Mouse (Mus musculus) liver, adult 2 months (tissue): ENCODE data around the gene Sema3a. TPM values are rescaled to one million over a fixed set of nuclear protein-coding genes. Genes with fewer than 3 reads are reported as not detected.

Source experiments
- DNase-seq: peaks from one replicate; pipeline ENCODE4 v3.0.0-alpha.2; 2011; ENCODE audit warnings: low read depth, low spot score; ENCODE audit errors: extremely low read depth
- H3K27ac ChIP-seq: fragments of 200-500 bp; replicated peaks from 2 replicates; pipeline ENCODE4 v1.5.1; 2012; ENCODE audit warnings: low read depth, mild to moderate bottlenecking, control low read depth, inconsistent platforms, low read length; ENCODE audit not compliant: insufficient read depth
- H3K27me3 ChIP-seq: fragments of 200-500 bp; 2 replicates; pipeline ENCODE4 v1.6.1; 2012; ENCODE audit warnings: mild to moderate bottlenecking, moderate library complexity, low read length, inconsistent platforms; ENCODE audit not compliant: control insufficient read depth, insufficient read depth
- H3K36me3 ChIP-seq: fragments of 200-500 bp; 2 replicates; pipeline ENCODE4 v1.6.1; 2012; ENCODE audit warnings: low read length, inconsistent platforms; ENCODE audit not compliant: control insufficient read depth, insufficient read depth
- H3K4me1 ChIP-seq: fragments of 200-500 bp; 2 replicates; pipeline ENCODE4 v1.6.1; 2011; ENCODE audit warnings: low read length; ENCODE audit not compliant: control insufficient read depth, insufficient read depth
- H3K4me3 ChIP-seq: fragments of 200-500 bp; 2 replicates; pipeline ENCODE4 v1.5.1; 2011; ENCODE audit warnings: low read depth, mild to moderate bottlenecking, control low read depth, low read length, moderate library complexity; ENCODE audit not compliant: insufficient read depth
- H3K79me2 ChIP-seq: fragments of 200-500 bp; 2 replicates; pipeline ENCODE4 v1.6.1; 2012; ENCODE audit warnings: inconsistent platforms, mild to moderate bottlenecking, low read length, moderate library complexity; ENCODE audit not compliant: control insufficient read depth, insufficient read depth
- H3K9ac ChIP-seq: fragments of 200-500 bp; 2 replicates; pipeline ENCODE4 v1.6.1; 2012; ENCODE audit warnings: low read depth, mild to moderate bottlenecking, control low read depth, inconsistent platforms, low read length
- CTCF ChIP-seq: fragments of 200-500 bp; IDR thresholded peaks from 2 replicates; pipeline ENCODE4 v1.5.1; 2011; ENCODE audit warnings: low read depth, low read length, control low read depth
- POLR2A ChIP-seq: fragments of 200-500 bp; IDR thresholded peaks from 2 replicates; pipeline ENCODE4 v1.6.1; 2011; ENCODE audit warnings: low read length, control low read depth; ENCODE audit not compliant: insufficient read depth; ENCODE audit errors: extremely low read depth
- WGBS: fragments of 180-500 bp; shearing (Covaris S2); methylation state at CpG from one replicate; pipeline ENCODE4 v1.1.7; 2018; 5-methylcytosine and 5-hydroxymethylcytosine counted together
- polyA plus RNA-seq: library from polyadenylated mRNA; depleted of rRNA; stranded (reverse); fragments of >200 nt; gene quantifications from 2 replicates; pipeline ENCODE4 v1.2.3, GENCODE M21; 2012
- total RNA-seq: library from RNA; depleted of rRNA; stranded (reverse); fragments of >200 nt; gene quantifications from 2 replicates; pipeline ENCODE4 v1.2.3, GENCODE M21; 2014

Sema3a gene
- total and polyA plus RNA-seq, 2 experiments, result 0.06 to 0.18 TPM

DNA sequence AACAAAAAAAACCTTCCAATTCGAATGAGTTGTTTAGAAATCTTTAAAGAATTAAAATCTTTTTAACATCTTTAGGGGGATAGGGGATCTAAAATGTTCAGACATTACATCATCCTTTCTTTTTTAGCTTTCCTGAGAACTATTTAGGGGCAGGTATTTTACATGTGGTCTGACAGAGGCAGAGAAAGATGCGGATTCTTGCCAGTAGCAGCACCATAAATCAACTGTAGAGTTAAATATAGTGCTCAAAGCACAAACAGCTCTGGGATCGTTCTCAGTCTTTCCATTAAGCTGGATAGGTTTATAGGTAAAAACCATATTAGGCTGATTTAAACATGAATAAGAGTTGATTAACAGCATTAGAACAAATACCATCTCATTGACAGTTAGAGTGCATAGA lies 307.4 kb downstream of the Sema3a start:
- Histone ChIP-seq H3K27me3 (no peaks in the 10 kb centered on the region), H3K4me1 (no peaks in the 10 kb centered on the region), H3K27ac (no peak overlapping the region), H3K9ac (no peak overlapping the region), H3K36me3 (no peaks in the 10 kb centered on the region), H3K4me3 (no peak overlapping the region), H3K79me2 (no peaks in the 10 kb centered on the region)
- TF ChIP-seq CTCF (no peak), POLR2A (no peak)
- 71% methylated on average over 3 of the region's 3 CpGs for WGBS
- no peak for DNase-seq

DNA sequence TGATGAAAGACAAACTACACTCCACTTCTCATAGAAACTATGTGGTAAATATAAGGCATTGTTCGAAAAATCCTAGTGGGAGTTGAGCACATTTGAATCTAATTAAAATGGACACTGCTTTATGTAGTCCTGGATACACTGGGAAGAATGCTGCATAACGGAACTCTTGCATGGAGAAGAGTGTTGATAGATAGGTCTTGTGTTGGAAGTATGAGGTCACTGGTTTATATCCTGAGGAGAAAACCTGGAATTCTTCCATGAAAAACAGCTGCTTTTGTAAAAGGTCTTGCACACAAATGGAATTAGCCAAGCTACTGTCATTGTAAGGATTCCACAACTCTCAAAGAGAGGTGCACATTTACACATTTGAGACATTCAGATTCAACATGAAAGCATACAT lies 308.1 kb downstream of the Sema3a start:
- Histone ChIP-seq H3K4me3 (no peak overlapping the region), H3K4me1 (no peaks in the 10 kb centered on the region), H3K9ac (no peak overlapping the region), H3K27ac (no peak overlapping the region), H3K79me2 (no peaks in the 10 kb centered on the region), H3K36me3 (no peaks in the 10 kb centered on the region), H3K27me3 (no peaks in the 10 kb centered on the region)
- no peak for DNase-seq
- WGBS, result 77% methylated on average over 2 of the region's 2 CpGs
- TF ChIP-seq POLR2A (no peak), CTCF (no peak)

DNA sequence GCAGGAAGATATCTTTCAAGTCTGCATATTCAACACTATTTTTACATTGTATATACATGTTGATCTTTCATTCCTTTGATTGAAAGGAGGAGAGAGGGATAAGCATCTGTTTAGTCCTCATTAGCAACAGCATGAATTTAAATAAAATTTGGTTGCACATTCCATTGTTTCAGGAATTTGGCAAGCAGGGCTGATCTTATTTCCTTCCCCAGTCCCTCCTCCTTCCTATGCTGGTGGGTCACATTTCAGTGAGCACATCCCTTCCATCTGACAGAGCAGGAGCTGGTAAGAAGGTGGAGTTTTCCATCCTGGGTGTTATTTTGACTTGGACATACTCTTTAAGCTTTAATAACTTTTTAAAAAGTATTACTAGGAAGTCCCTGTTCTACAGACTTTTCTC lies 315.9 kb downstream of the Sema3a start:
- H3K27ac ChIP-seq, result no peak overlapping the region
- H3K9ac ChIP-seq, result no peak overlapping the region
- no peaks in the 10 kb centered on the region for H3K4me1 ChIP-seq
- H3K36me3 ChIP-seq, result no peaks in the 10 kb centered on the region
- H3K4me3 ChIP-seq, result no peak overlapping the region
- H3K79me2 ChIP-seq, result no peaks in the 10 kb centered on the region
- no peaks in the 10 kb centered on the region for H3K27me3 ChIP-seq
- DNase-seq, result no peak
- TF ChIP-seq POLR2A, result no peak
- TF ChIP-seq CTCF, result no peak

DNA sequence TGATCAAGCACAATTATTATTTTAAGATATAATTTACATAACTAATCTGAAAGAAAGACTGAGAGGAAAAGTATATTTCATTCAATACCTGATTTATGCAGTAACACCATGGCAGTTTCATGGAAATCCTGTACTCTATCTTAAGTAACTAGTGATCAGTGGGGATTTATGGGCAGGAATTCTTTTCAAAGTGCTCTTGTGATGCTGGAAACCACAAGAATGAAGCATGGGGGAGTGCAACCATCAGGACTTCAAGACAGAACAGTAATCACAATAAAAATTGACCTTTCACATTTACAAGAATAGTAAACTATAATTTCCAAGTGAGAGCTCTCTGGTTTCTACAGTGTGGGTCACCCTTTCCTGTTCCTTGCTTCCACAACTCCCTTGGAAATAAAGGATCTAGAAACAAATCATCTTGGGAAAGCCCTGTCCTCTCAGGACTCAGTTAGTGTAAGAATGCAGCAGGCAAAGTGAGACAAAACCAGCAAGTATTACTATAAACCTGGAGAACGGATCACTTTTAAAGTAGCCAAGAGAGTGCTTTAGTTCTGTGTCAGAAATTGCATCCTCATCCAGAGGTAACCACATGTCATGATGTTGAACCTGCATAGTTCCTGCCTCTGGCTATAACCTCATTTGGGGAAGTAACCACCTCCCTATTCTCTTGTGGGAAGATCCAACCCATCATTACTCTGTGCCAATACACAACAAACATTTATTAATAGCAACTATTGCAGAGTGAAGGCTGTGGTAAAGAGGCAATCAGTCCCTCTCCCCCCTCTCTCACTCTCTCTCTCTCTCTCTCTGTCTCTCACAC lies 335.2 kb downstream of the Sema3a start:
- Histone ChIP-seq H3K36me3 (no peaks in the 10 kb centered on the region), H3K4me1 (no peaks in the 10 kb centered on the region), H3K27me3 (no peaks in the 10 kb centered on the region), H3K9ac (no peak overlapping the region), H3K27ac (no peak overlapping the region), H3K79me2 (no peaks in the 10 kb centered on the region), H3K4me3 (no peak overlapping the region)
- TF ChIP-seq CTCF (no peak), POLR2A (no peak)
- no peak for DNase-seq
- WGBS, result 72% methylated on average over 1 of the region's 1 CpGs

DNA sequence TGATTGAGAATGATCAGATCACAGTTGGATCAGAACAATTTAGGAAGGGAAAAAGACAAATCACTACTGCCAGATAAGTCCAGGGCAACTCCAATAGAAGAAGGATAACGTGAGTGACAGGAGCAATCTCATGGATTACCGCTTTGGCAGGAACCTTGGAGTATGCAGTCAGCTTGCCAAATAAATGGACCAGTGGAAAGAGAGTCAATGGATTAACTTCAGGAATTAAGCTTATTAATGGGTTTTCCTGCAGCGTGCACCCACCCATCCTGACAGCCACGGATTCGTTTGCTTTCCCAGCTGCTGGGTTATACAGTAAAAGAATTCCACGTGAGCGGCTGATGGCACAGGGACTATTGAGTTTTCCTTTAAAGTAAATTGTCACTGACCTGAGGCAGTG lies 343.6 kb downstream of the Sema3a start:
- DNase-seq, result no peak
- no peaks in the 10 kb centered on the region for H3K4me1 ChIP-seq
- no peak overlapping the region for H3K4me3 ChIP-seq
- H3K9ac ChIP-seq, result no peak overlapping the region
- H3K79me2 ChIP-seq, result no peaks in the 10 kb centered on the region
- H3K36me3 ChIP-seq, result no peaks in the 10 kb centered on the region
- TF ChIP-seq CTCF (no peak), POLR2A (no peak)
- 67% methylated on average over 7 of the region's 7 CpGs for WGBS
- H3K27ac ChIP-seq, result no peak overlapping the region
- no peaks in the 10 kb centered on the region for H3K27me3 ChIP-seq

DNA sequence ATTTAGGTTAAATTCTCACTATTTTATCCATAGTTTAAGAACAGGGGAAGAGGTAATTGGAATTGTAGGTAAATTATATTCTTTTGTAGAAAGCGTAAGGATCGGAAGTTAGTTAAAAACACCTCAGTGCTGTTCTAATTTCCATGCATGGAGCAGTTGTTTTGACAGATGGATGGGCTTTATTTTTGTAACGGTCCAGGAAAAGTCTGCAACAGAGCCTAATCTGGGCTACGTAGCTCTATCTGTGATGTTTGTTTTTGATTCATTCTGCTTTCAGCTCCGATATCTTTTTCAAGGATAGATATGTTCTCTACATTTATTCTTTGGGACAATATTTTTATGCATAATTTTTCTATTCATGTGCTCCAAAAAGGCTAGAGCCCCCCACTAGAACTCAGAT lies 344.2 kb downstream of the Sema3a start:
- H3K79me2 ChIP-seq, result no peaks in the 10 kb centered on the region
- no peak overlapping the region for H3K27ac ChIP-seq
- H3K36me3 ChIP-seq, result no peaks in the 10 kb centered on the region
- no peak overlapping the region for H3K4me3 ChIP-seq
- no peak overlapping the region for H3K9ac ChIP-seq
- TF ChIP-seq POLR2A (no peak), CTCF (no peak)
- H3K4me1 ChIP-seq, result no peaks in the 10 kb centered on the region
- DNase-seq, result no peak
- no peaks in the 10 kb centered on the region for H3K27me3 ChIP-seq
- WGBS, result 85% methylated on average over 5 of the region's 5 CpGs
